Mouse (Mus musculus): Measurements from ENCODE around the gene Hirip3.

DNA sequence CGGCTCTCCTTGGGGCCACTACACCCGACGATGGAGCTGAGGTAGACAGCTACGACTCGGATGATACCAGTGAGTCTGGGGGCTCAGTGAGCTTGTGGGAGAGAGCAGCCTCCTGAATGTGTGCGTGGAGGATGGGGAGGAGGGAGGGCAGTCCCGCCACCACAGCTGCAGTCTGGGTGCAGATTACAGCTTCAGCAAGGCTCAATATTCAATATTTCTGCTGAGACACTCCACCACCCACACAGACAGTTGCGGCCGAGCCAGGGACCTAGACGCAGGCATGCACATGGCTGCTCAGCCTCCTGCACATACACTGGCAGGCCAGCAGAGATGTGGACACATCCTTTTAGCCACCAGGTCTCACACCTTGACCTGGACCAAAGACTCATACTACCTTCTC, 13.0 kb upstream of the Hirip3 start:
- TF ChIP-seq GATA1 (IDR thresholded peaks at IDR 0.05; ENCODE audit: low read depth, low read length) (no peak), RAD21 (IDR thresholded peaks at IDR 0.05; ENCODE audit: low read depth, low read length) (no peak), POLR2A (IDR thresholded peaks at IDR 0.05; ENCODE audit: control insufficient read depth in 1 of 2, insufficient read depth in 1 of 2, low read depth in 1 of 2, low read length in 2 of 2, poor library complexity in 1 of 2) (no peak), CTCF (IDR thresholded peaks at IDR 0.05 in 2 of 3, conservative IDR thresholded peaks at IDR 0.05 in 1 of 3; ENCODE audit: control insufficient read depth in 1 of 3, insufficient read depth in 1 of 3, low read depth in 2 of 3, low read length in 3 of 3, poor library complexity in 1 of 3, severe bottlenecking in 1 of 3) (no peak), MAX (IDR thresholded peaks at IDR 0.05; ENCODE audit: low read length) (no peak), USF1 (IDR thresholded peaks at IDR 0.05; ENCODE audit: low read depth, low read length) (no peak)

Data from MEL (cell line).